Mouse (Mus musculus) natural killer cell, adult 2 months (primary cell): Measurements from ENCODE around the gene Spx.

Experiments used
- DNase-seq, 2 experiments: peaks; one replicate each; pipeline ENCODE4 v3.0.0; 2022; ENCODE audit warnings: low spot score in 2 of 2

The Spx gene

DNA sequence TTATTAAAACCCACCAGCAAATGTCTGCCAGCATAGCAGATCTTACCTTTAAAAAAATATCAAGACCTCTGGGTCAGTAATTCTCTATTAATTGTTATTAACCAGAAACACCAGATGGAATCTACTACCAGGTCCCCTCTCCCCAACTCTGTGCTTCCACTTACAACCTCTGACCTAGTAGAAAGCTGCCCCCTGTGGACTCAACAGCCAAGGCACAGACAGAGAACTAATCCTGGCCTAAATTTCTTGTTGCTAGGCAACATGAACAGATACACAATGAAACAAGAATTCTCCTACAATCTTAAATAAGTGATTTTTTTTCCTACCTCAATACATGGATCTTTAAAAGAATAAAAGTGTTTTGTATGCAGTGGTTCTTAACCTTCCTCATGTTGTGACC lies 15.8 kb downstream of the Spx start:
- no peak for DNase-seq

DNA sequence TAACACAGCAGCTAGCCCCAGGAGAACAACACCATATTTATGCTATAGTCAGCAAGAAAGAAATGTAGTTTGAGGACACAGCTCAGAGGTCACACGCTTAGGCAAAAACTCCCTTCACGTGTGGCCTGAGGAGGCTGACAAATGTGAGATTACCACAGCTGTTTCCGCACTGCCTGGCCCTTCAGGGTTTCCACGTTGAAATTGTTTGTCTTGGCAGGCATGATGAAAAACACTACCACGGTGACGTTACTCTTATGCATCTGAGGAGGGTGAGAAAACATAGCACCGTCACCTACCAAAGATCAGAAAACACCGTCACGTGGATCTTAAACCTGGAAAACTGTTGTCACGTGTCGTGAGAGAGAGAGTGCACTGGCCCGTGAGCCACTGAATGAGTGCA lies 38.1 kb downstream of the Spx start:
- no peak for DNase-seq

DNA sequence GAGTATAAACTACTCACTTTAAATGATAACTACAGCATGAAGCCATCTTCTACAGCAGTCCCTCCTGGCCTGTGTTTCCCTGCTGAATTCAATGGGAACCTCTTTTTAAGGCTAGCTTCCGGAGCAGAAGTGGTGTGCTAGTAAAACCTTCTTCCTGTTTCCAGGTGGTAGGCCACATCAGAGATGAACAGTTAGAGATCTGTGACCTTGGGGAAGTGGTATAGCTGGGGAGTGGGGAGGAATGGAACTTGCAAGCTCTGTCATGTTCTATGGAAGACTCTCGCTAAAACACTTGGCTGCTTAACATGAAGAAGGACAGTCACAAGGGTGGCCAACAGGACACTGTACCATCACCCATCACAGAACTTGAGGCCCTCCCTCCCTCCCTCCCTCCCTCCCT lies 40.1 kb downstream of the Spx start:
- no peak for DNase-seq

DNA sequence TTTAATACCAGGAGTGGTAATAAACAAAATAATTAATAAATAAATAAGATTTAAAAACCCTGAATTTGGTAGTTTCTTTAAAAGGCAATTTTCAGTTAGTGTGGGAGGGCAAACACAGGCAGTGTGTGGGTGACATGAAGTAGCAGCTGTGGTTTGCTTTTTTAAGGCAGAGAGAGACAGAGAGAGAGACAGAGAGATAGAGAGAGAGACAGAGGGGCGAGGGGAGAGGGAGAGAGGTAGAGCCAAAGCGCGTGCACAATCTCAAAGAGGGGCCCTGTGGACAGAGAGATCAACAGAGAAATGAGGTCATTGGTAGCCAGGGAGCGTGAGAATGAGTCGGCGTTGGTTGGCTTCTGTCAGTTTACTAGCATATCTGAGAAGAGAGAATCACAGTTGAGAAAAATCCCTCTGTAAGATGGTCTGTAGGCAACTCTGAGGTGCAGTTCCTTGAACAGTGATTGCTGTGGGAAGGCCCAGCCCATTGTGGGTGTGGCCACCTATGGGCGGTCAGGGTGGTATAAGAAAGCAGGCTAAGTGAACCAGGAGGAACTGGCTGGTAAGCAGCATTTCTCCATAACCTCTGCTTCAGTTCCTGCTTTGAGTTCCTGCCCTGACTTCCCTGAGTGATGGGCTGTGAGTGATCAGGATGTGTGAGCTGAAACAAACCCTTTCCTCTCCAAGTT lies 42.2 kb downstream of the Spx start:
- DNase-seq, result no peak

DNA sequence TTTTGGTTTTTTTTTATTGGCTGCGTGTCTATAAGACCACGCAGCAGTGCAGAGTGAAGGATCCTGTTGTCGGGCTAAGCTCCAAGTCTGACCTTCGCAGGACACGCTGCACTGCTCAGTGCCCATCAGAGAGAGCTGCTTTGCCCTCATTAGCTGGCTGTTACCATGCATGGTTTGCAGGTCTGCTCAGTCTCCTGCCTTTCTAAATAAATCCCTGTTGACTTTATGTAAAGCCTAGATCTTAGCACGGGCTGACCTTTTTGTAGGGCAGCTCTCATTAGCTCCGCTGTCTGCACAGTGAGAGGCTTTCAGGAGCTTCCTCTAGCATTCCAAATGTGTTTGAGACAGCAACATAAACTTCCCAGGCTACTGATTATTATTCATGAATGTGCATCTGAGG lies 44.8 kb downstream of the Spx start:
- no peak for DNase-seq

DNA sequence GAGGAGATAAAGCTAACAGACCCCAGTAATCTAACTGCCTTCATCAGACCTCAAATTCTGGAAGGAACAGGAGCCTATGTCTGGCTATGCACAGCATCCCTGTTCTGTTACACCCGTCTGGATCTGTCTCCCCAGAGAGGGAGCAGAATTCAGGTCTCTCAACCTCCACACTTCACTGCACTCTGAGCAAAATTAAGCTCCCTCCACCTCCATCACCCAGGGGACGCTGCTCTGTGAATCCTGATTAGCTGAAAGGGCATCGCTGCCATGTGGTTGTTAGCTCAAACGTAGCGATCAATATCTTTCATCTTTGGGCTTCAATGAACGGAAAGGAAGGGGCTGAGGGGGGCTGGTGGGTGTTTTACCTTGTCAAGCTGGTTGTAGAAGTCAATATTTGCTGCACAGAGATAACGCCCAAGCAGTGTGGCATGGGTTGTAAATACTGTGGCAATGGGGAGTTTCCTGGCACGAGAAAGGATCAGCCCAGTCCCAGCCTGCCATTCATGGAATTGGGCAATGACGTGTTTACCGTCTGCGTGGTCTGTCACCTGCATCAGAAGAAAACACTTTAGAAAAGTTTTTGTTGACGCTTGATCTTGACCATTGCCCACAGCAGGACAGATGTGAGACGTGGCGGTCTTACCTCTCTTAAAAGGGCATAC lies 45.9 kb downstream of the Spx start:
- no peak for DNase-seq

DNA sequence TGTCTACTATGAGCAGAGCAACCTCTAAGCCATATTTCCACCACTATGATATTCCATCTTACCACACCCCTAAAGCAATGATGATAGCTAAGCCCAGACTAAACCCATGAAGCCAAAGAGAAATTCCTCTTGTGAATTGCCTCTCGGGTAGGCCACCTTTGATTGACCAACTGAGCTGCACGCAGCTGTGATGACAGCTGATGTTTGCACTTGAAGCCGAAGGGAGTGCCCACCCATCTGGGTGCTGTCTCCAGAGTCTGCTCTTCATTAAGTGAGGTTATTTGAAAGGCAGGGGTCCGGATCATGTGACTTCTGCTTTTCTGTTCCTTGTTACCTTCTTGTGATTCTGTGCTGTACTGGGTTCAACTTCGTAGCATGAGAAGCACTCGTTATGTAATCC lies 49.0 kb downstream of the Spx start:
- DNase-seq, result no peak
